Mouse (Mus musculus) adrenal gland, adult 2 months (tissue): Measurements from ENCODE around the gene Tinagl1. TPM values are rescaled to one million over a fixed set of nuclear protein-coding genes. Genes with fewer than 3 reads are reported as not detected.

Source experiments
- DNase-seq: peaks from one replicate; pipeline ENCODE4 v3.0.0; 2021
- long read RNA-seq: library from polyadenylated mRNA; stranded (forward); transcript quantifications from one replicate; pipeline ENCODE4 v2.0.0, GENCODE M21; 2021
- polyA plus RNA-seq: library from polyadenylated mRNA; depleted of rRNA; stranded (reverse); fragments of >200 nt; gene quantifications from 2 replicates; pipeline ENCODE4 v1.2.3, GENCODE M21; 2012; rRNA removed
- total RNA-seq, 2 experiments: library from RNA; stranded (reverse); gene quantifications; 2 replicates each; pipeline ENCODE4 v1.2.3; 2021

The Tinagl1 gene
- total RNA-seq, result 100 to 1,000 TPM; 115 to 136 TPM
- polyA plus RNA-seq, result 311 and 341 TPM in 2 replicates
- long read RNA-seq, transcript Tinagl1-203 (12 exons, 1,952 nt), result major isoform, 149 of 201 reads
- long read RNA-seq, partial matches to known transcripts, result 27 of 201 reads
- long read RNA-seq, other reads (novel, unspliced or antisense), result 19 of 201 reads

GRCm38 (mm10) chr4:130175072-130175711 lies at the start of gene Tinagl1:
Tinagl1 (minus strand) TSS chr4:130175122.
- DNase-seq, result peak; percentile 78

- DNase-seq, result no peak
These were observed 49.1 kb upstream of the Tinagl1 start for GRCm38 (mm10) chr4:130224071-130224470.

- no peak for DNase-seq
These were observed 47.3 kb upstream of the Tinagl1 start, which contains the start of gene Gm853 for GRCm38 (mm10) chr4:130222179-130222578. Gm853 (minus strand) TSS chr4:130222401.

- DNase-seq, result no peak
These were observed 45.3 kb upstream of the Tinagl1 start for GRCm38 (mm10) chr4:130220176-130220575.

- no peak for DNase-seq
These were observed 40.5 kb upstream of the Tinagl1 start for GRCm38 (mm10) chr4:130215392-130215791.

GRCm38 (mm10) chr4:130213857-130214256 lies 38.9 kb upstream of the Tinagl1 start:
- no peak for DNase-seq

GRCm38 (mm10) chr4:130213197-130213596 lies 38.3 kb upstream of the Tinagl1 start:
- no peak for DNase-seq

- no peak for DNase-seq
These were observed 37.5 kb upstream of the Tinagl1 start for GRCm38 (mm10) chr4:130212421-130212820.

- DNase-seq, result no peak
These were observed 36.9 kb upstream of the Tinagl1 start for GRCm38 (mm10) chr4:130211870-130212269.

- DNase-seq, result peak; percentile 93
These were observed 24.1 kb upstream of the Tinagl1 start for GRCm38 (mm10) chr4:130198694-130199670.

GRCm38 (mm10) chr4:130196542-130196941 lies 21.6 kb upstream of the Tinagl1 start:
- no peak for DNase-seq

- DNase-seq, result no peak
These were observed 21.0 kb upstream of the Tinagl1 start for GRCm38 (mm10) chr4:130195924-130196323.

GRCm38 (mm10) chr4:130192266-130192665 lies 17.3 kb upstream of the Tinagl1 start:
- DNase-seq, result peak; percentile 59

- no peak for DNase-seq
These were observed 14.7 kb upstream of the Tinagl1 start for GRCm38 (mm10) chr4:130189606-130190005.

- peak; percentile 88 for DNase-seq
These were observed 13.9 kb upstream of the Tinagl1 start for GRCm38 (mm10) chr4:130188806-130189297.

GRCm38 (mm10) chr4:130186891-130187290 lies 12.0 kb upstream of the Tinagl1 start:
- no peak for DNase-seq

- no peak for DNase-seq
These were observed 11.5 kb upstream of the Tinagl1 start for GRCm38 (mm10) chr4:130186450-130186849.

GRCm38 (mm10) chr4:130183879-130184278 lies 9.0 kb upstream of the Tinagl1 start:
- DNase-seq, result no peak

GRCm38 (mm10) chr4:130183023-130183422 lies 8.1 kb upstream of the Tinagl1 start:
- DNase-seq, result no peak

- no peak for DNase-seq
These were observed 7.0 kb upstream of the Tinagl1 start for GRCm38 (mm10) chr4:130181886-130182285.

GRCm38 (mm10) chr4:130180909-130181602 lies 6.1 kb upstream of the Tinagl1 start:
- DNase-seq, result peak; percentile 68

- DNase-seq, result no peak
These were observed 5.0 kb upstream of the Tinagl1 start for GRCm38 (mm10) chr4:130179876-130180275.
